Mouse (Mus musculus): ENCODE measurements around the gene Gng2.

DNA sequence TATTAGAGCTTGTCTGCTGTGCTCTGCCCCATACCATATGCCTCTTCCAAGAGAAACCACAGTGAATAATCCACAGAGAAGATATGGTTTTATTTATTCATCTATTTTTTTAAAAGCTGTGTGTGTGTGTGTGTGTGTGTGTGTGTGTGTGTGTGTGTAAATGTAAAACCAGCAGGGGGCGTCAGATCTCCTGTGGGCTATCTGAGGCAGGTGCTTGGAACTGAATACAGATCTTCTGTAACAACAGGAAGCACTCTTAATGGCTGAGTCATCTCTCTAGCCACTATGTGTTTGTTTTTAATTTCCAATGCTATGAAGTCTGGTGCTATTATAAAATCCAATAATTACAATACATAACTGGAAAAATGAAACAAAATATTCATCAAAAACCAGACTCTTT lies 37.4 kb downstream of the Gng2 start:
- TF ChIP-seq GATA1 (IDR thresholded peaks at IDR 0.05; ENCODE audit: borderline replicate concordance, low read length) = no peak
- TF ChIP-seq FLI1 (IDR thresholded peaks at IDR 0.05; ENCODE audit: low read length) = no peak

Measured in megakaryocyte, embryonic 14.5 days (primary cell).